Mouse (Mus musculus) thymus, postnatal 14 days (tissue): ENCODE results near the gene Rabgap1l.
"Not testable (repeated sequence)": the region's sequence is repeated elsewhere in the genome, so short reads cannot be mapped to it uniquely, and the experiment has no call there.

Experiments used
- DNase-seq: peaks from one replicate; pipeline ENCODE4 v3.0.0; 2021

Rabgap1l gene

DNA sequence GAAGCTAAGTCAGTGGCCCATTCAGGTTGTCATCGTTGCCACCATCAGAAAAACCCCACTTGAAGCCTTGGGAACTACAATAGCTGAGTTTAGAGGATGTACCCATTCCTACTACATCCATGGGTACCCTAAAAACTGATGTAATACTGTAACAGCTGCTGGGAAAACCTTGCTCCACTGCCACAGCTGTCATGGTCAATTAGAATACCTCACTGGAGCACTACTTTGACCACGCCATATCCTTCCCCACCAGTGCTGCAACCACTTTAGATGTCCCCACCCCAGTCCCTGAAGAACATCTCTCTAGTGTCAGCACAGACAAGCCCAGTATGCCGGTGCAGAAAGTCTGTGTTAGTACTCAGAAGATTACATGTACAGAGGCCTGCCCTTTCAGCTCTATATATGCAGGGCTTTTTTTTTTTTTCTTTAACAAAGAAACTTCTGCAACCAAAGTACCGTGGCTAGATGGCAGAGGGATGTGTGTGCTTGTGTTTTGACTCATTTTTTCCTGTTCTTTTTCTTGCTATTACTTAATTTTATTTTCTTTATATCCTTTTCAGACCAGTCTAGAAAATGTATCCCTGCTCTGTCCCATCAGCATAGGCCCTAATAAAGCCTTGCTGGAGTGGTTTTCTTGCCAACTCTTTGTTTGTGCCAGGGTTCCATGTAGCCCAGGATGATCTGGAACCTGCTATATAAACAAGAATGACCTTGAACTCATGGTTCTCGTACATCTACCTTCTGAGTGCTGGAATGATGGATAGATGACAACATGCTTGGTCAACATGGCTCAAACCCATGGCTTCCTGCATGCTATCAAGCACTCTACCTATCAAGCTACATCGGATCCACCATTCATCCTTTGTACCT lies 100.6 kb downstream of the Rabgap1l start:
- DNase-seq = no peak

DNA sequence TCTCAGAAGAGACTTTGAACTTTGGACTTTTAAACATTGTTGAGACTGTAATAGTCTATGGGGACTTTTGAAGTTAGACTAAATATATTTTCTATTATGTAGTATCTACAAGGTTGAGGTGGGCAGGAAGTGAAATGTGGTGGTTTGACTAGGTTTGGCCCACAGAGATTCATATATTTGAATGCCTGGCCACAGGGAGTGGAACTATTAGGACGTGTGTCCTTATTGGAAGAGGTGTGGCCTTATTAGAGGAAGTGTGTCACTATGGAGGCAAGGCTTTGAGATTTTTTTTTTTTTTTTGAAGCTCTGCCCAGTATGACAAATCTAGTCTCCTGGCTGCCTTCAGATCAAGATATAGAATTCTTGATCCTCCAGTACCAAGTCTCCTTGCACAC lies 101.8 kb downstream of the Rabgap1l start:
- DNase-seq = no peak

DNA sequence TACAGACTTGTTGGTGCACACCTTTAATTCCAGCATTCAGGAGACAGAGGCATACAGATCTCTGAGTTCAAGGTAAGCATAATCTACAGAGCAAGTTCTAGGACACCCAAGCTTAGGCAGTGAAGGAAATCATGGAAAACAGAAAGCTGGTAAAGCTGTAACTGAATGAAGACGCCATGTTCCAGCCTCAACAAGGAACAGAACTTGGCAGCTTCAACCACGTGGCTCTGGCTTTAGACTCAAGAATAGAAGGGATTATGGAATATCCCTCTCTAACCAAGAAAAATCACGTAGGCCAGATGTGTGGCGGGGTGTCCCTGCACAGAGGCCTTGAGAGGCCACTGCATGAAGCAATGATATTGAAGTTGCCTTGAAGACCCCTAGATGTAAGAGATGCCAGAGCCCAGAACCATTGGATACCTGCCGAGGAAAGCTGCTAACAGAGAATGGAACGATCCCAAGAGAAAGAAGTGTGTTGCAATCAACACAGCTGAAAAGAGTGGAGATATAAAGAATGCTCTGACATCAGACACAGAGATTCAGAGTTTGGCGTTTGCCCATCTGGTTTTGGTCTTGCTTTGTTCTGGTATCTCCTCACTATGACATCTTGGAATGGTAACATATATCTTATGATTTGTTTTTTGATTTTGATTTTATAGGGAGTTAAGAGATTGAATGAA lies 102.4 kb downstream of the Rabgap1l start:
- no peak for DNase-seq

DNA sequence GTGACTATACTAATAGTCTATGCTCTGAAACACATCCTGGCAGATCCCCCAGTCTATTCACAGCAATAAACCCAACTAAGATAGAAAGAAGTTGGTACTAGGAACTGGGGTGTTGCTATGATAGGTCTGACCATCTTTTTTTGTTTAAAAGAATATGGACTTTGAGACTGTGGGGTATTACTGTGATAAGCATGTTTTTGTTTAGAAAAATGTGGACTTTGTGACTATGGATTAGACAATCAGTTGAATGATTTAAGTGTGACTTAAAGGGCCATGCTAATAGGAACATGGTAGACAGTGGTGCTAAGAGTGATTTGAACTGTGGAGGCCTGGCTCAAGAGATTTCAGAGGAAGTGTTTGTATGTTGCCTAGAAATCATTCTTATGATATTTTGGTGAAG lies 103.5 kb downstream of the Rabgap1l start:
- DNase-seq = no peak

DNA sequence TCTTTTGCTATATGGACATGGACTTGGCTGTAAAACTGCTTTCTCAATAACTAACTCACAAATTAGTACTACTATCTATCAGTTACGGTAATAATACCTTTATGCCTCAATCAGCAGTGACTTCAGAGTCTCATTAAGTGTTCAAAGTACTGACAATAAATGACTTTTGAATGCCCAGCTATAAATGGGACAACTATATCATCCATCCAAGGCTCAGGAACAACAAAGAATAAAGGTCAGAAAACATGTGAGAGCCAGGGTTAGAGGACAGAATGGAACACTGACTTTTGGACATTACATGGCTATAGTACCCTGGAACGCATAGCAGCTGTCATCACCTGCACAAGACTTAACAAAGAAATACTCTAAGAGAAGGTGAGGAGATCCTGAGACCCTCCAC lies 108.8 kb downstream of the Rabgap1l start:
- DNase-seq = no peak

DNA sequence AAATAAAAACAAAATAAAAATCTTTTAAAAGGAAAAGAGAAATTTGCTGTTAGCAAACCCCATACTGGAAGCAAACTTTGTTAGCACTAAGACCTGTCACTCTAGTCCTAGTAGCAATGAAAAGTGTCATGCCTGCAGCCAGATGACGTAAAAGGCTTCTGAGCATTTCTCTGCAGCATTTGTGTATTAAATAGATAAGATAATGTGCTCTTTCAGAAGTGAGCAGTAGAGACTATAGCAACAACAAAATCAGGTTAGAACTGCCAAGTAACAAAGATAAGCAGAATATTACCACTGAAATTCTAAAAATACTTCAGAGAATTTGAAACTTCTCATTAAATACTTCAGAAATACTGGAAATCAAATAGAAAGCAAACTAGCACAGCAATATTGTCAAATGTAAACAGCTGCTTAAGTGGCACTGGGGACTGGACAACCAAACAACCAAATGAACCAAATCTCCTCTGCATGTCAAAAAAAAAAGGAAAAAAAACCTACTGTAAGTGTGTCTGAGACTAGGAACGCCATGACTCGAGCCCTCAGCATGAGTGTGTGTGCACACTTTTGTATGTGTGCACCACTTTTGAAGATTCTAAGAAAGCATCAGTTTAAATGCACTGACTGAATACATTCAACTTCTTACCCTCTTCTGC lies 111.5 kb downstream of the Rabgap1l start:
- no peak for DNase-seq

DNA sequence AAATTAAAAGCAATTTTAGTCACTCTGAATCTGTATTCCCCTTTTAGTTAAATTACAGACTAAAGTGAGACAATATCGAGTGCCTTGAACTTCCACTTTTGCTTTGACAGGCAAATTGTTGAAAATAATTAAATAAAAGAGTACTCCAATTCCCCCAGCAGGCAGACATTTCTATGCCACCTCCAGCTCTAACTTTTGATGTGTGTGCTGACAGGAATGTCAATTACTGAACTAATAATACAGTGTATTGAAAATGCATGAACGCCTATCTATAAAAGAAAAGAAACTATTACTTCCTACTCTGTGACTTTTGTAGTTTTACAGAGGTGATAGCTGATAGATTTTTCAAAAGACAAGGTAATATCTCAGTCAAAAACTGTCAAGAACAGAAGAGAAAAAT lies 118.2 kb downstream of the Rabgap1l start:
- DNase-seq = no peak

DNA sequence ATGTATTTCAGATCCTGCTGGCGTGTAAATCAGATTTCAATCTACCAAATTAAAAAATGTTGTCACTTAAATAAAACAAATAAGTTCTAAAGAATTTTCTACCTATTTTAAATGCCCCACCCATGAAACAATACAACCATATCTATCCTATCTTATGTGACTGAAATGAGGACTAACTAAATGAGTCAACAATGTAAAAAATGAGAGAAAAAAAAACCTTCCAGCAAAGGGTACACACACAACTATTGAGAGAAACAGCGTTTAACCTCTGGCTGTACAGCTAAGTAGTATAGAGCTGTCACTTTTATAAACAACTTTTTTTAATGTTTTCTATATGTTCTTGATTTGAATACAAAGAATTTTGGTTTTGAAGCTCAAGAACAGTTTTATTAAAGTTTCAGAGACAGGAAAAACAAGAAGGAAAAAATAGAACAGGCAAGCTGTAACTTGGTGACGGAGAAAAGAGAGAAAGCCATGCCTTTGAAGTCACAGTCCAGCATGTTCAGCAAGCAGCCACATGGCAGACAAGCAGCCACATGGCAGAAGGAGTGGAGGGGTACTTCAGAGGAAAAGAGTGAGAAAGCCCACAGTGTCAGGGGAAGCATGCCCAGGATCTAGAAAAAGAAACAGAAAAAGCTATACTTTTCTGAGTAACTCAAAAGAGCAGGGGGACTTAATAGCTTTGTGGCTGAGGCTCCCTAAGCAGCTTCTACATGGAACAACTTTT lies 120.8 kb downstream of the Rabgap1l start:
- no peak for DNase-seq

DNA sequence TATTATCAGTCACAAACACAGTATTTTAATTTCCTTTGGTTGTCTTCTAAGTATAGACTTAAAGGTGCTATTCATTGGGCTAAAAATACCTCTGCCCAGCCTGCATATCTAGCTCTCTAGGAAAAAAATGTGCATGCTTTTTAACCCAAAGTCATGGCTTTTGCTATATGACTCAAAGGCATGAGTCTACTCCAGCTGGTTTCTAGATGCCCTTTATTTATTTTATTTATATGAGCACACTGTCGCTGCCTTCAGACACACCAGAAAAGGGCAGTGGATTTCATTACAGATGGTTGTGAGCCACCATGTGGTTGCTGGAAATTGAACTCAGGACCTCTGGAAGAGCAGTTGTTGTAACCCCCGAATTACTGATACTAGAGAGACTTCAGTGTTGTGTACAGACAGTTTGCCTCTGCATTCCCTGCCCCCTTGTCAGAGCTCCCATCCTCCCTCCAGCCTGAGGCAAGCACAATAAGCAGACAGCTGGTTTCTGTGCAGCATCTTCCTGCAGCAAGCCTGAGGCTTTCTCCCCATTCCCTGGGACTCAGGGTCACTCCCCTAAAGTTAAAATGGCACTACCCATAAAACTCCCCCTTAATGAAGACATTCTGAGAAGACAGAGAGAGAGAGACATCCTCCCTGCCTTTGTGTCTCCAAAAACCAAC lies 137.1 kb downstream of the Rabgap1l start:
- no peak for DNase-seq

DNA sequence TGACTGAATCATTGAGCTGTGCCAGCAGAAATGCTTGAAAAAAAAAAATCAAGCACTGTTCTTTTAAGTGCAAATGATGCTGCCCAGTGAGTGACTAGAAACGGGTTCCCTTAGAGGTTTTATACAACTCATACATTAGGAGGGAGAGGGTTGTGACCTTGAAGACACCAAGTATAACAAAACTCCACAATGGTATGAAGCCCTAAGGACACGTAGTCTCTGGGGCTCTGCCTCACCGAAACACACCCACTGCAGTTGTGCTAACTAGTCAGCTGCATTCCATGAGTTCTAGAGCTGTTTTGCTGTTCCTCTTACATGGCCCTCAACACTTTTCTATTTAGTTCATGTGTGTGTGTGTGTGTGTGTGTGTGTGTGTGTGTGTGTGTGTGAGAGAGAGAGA lies 141.3 kb downstream of the Rabgap1l start:
- DNase-seq = no peak

DNA sequence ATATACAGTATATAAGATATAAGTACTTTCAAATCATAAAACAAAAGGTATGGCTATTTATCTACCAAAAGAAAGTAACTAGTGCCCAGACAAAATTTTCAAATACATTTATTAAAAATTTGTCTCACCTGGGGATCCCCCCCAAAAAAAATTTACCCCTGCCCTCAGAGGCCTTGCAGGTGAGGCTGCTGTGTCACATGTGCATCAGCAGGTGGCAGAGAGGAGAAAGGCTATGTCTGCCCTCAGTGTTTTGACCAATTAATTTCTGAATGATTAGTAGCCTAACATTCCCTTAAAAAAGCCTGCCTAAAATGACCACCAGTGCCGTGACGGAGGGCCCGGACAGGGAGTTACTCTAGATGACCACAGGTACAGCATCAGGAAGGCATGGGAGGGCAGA lies 147.6 kb downstream of the Rabgap1l start:
- DNase-seq = no peak

DNA sequence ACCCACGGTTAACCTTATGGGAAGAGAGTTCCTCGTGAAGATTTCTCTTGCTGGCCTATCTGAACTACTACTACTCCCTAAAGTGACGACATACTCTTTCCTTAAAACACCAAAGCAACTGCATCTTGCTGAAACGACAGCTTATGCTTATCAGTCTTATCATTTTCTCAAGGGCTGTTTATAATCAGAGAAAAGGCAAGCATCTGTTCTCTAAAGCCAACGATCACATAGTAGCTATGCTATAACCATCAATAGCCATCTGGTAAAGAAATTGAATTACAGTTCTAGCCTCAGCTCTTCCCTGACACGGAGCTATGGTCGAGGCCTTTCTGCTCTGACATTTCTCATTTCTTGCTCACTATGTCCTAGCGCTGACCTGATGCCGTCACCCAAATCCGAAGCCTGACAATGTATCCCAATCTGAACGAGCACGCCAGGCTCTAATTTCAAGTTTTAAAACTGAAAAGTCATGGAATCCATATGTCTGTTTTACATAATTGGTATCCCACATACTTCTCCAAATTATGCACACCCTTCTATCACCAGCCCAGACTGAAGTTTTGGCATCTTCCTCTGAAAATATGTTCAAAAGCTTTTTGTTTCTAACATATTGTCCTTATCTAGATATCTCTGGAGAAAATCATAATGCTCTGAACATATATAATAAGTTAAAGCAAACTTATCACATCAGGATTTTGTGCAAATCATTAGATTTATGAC lies 164.6 kb downstream of the Rabgap1l start:
- DNase-seq = no peak

DNA sequence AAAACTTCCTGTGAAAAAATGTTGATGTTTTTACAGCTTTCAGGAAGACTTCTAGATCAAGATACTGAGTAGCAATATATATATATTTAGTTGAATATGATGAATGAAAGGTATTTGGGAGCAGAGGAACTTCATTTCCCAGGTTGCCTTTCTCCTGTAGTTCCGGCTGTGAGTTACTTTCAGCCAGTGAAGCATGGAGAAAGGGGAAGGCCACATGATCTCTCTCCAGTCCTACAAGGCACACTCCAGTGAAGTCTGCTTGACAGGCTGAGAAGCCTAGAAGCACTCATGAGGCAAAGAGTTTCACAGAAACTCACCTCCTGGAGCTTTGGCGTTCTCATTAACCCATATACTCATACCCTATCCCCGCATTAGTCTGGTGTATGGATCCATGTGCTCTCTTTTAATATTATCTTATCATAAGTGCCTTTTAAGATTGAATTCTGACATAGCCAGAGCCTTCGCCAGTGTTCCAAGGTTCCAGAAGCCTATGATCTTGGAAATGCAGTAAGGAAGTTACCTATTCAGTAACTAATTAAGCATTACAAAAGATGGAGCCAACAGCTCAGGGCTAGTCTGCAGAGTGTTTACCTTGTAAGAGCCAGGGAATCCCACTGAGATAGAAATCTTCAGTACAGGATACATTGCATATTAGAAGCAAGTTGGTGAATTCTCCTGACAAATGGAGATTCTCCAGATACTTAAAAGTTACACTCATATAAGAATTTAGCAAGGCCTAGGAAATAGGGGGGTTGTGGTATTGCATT lies 168.5 kb downstream of the Rabgap1l start:
- not testable (repeated sequence) for DNase-seq

DNA sequence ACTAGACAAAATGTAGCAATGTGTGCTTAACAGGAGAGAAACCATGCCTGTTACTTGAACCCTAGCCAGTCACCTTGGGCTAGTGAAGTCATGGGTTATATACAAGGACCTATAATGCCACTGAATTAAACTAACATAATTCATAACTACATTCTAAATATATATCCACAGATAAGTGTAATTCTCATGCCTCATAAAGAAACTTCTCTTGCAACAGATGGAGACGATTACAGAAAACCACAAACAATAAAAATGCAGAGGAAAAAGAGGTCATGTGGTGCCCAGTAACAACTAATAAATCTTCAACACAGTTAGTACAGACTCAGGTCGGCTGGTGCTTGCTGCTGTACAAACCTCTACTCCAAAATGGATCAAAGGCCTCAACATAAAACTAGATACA lies 174.8 kb downstream of the Rabgap1l start:
- DNase-seq = no peak

DNA sequence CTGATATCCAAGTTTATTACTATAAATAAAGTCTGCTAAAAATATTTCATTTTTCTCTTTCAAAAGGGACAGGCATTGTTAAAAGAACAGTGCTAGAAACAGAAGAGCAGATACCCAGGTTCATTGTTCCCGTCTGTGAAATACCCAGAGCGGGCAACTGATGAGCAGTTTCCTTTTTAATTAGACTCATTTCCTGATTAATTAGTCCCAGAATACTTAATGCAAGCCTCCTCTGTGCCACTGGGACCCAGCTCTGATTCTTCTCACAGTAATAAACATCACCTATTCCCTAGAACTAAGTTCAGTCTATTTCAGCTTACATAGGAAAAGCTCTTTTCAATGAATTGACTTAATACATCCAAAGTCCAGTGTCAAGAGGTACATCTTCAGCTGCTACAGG lies 186.6 kb downstream of the Rabgap1l start:
- no peak for DNase-seq

DNA sequence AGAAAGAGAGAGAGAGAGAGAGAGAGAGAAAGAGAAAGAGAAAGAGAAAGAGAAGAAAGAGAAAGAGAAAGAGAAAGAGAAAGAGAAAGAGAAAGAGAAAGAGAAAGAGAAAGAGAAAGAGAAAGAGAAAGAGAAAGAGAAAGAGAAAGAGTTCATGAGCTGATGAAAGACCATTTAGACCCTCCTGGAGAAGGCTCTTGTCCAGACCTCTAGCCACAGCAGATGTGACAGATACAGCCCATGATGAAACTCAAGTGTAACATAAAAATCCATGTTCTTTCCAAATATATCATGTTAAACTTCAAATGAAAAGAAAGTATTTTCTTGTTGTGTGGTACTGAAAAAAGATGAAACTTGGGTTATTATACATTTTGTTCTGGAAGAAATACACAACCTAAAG lies 189.7 kb downstream of the Rabgap1l start:
- DNase-seq = not testable (repeated sequence)

DNA sequence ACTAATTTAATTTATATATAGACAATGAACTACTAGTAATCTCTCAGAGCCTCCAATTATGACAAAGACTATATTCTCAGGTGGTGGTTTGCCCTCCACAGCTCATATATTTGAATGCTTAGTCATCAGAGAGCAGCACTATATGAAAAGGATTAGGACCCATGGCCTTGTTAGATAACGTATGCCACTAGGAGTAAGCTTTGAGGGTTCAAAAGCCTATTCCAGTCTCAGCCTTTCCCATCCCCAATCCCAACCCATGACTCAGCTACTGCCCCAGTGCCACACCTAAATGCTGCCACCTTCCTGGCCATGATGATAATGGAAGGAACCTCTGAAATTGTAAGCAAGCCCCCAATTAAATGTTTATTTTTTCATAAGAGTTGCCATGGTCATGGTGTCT lies 195.6 kb downstream of the Rabgap1l start:
- DNase-seq = no peak

DNA sequence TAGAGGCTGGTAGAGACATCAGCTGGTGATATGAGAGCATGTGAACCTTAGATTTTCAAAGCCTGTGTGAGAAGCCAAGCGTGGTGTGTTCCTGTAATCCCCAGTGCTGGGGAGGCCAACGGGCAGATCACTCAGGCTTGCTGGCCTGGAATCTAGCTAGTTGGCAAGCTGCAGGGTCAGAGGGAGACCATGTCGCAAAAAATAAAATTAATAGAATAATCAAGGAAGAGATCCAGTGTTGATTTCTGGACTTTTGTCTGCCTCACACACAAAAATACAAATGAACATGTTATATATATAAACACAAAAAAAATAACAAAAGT lies 196.1 kb downstream of the Rabgap1l start:
- DNase-seq = no peak

DNA sequence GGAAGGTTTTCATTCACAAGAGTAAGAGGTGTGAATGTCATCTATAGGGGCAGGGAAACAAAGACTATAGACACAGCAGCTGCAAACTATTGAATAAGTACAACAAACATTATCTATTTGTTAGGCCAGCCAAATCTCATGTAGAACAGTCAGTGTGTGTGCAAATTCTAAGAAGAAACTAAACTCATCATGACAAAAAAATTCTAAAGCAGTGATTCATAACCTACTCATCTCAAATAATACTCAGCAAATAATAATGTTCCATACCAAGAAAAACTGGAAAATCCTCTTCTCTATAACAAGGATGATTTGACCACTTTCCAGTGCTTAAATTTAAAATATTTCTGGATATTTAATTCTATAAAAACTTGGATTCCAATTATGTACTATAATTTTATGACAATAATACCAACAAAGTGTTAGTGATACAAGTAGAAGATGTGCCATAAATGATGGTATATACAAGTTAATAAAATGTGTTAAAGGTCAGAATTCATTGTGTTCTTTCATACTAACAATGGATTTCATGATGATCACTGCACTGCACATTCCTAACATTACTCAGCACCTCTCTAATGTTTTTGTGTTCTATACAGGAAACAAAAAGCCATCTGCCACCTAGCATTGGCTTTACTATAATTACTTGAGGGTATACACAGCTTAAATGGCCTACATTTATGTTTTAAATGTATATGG lies 196.6 kb downstream of the Rabgap1l start:
- no peak for DNase-seq

DNA sequence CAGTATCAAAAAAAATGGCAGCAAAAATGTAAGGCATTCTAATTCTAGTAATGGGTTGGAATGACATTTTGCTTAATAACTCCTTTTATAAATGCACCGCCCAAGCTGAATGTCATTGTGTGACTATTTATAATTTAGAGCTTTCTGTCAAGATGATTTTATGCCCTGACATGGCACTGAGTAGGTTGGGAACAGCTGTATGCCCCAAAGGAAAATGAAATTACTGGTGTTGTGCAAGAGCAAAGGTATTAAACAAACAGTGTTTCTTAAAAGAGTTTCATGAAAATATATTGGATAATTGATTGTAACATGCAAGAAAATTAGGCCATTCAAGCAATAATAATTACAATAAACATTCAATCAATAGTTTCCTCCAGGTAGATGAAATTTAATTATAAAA lies 198.4 kb downstream of the Rabgap1l start:
- DNase-seq = no peak

DNA sequence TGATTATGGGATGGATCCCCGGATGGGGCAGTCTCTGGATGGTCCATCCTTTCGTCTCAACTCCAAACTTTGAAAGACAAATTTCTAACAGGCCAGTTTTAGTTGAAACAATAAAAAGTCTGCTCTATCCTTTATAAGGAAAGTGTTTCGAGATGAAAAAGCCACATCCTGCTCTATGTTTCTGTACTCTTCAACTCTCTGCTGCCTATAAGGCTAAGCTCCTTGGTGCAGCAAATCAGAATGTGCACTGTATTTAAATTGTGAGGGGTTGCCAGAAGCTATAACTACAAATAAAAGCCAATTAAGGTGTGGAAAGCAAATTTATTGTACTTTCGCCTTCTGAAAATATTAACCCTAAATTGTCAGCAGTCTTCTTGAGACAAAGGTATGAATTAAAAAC lies 198.9 kb downstream of the Rabgap1l start:
- no peak for DNase-seq
